Mouse (Mus musculus) C2C12 (cell line): ENCODE results near the gene Atp5d. TPM values are rescaled to one million over a fixed set of nuclear protein-coding genes. Genes with fewer than 3 reads are reported as not detected.

Source experiments
- H3K27me3 ChIP-seq: one replicate; pipeline ENCODE4 v1.6.1; 2011; ENCODE audit not compliant: control insufficient read depth, insufficient read depth, insufficient read length
- H3K36me3 ChIP-seq: one replicate; pipeline ENCODE4 v1.6.1; 2011; ENCODE audit not compliant: control insufficient read depth, insufficient read depth
- H3K4me3 ChIP-seq: one replicate; pipeline ENCODE4 v1.5.1; 2011; ENCODE audit warnings: mild to moderate bottlenecking, control low read depth; ENCODE audit not compliant: poor library complexity, insufficient read depth, severe bottlenecking
- H3K79me2 ChIP-seq: one replicate; pipeline ENCODE4 v1.6.1; 2011; ENCODE audit not compliant: control insufficient read depth, insufficient read depth
- H3K79me3 ChIP-seq: one replicate; pipeline ENCODE4 v1.6.1; 2011; ENCODE audit warnings: low read depth, control low read depth
- H3ac ChIP-seq: one replicate; pipeline ENCODE3; 2011; ENCODE audit warnings: low read depth; ENCODE audit not compliant: control insufficient read depth, insufficient read length
- CEBPB ChIP-seq: IDR thresholded peaks from one replicate; pipeline ENCODE4 v1.6.1; 2011; ENCODE audit warnings: low read depth, mild to moderate bottlenecking, control low read depth, moderate library complexity
- CTCF ChIP-seq: IDR thresholded peaks from one replicate; pipeline ENCODE4 v1.5.1; 2011; ENCODE audit not compliant: control insufficient read depth, insufficient read depth, insufficient read length
- FOSL1 ChIP-seq: IDR thresholded peaks from one replicate; pipeline ENCODE4 v1.8.0; 2011; ENCODE audit warnings: mild to moderate bottlenecking, low read length; ENCODE audit not compliant: poor library complexity, insufficient read depth, severe bottlenecking
- MAX ChIP-seq: IDR thresholded peaks from one replicate; pipeline ENCODE4 v1.6.1; 2011; ENCODE audit warnings: mild to moderate bottlenecking, control low read depth
- MYOD1 ChIP-seq: IDR thresholded peaks from one replicate; pipeline ENCODE4 v1.6.1; 2011; ENCODE audit warnings: low read depth; ENCODE audit not compliant: control insufficient read depth, insufficient read length
- MYOG ChIP-seq: IDR thresholded peaks from one replicate; pipeline ENCODE4 v1.6.1; 2011; ENCODE audit not compliant: control insufficient read depth, insufficient read length; ENCODE audit errors: extremely low read depth
- USF1 ChIP-seq: IDR thresholded peaks from one replicate; pipeline ENCODE4 v1.6.1; 2011; ENCODE audit warnings: low read depth, mild to moderate bottlenecking, control low read depth, moderate library complexity
- polyA plus RNA-seq: library from polyadenylated mRNA; unstranded; fragments of >200 nt; fragmentation: generic; extraction: Trizol; gene quantifications from one replicate; pipeline ENCODE4 v1.2.1, GENCODE M21; 2012; ENCODE audit warnings: missing spikeins

Gene Atp5d
- polyA plus RNA-seq, 1 experiment: 720 TPM

- Histone ChIP-seq H3ac (no peak overlapping the region), H3K4me3 (no peak overlapping the region), H3K36me3 (peaks cover 10% of the 10 kb centered on the region), H3K79me3 (no peaks in the 10 kb centered on the region), H3K79me2 (no peaks in the 10 kb centered on the region), H3K27me3 (no peaks in the 10 kb centered on the region)
- TF ChIP-seq MYOG (no peak), CEBPB (no peak), CTCF (no peak), MYOD1 (no peak), MAX (no peak), USF1 (no peak)
These were observed 37.9 kb downstream of the Atp5d start for GRCm38 (mm10) chr10:80176270-80176834.

DNA sequence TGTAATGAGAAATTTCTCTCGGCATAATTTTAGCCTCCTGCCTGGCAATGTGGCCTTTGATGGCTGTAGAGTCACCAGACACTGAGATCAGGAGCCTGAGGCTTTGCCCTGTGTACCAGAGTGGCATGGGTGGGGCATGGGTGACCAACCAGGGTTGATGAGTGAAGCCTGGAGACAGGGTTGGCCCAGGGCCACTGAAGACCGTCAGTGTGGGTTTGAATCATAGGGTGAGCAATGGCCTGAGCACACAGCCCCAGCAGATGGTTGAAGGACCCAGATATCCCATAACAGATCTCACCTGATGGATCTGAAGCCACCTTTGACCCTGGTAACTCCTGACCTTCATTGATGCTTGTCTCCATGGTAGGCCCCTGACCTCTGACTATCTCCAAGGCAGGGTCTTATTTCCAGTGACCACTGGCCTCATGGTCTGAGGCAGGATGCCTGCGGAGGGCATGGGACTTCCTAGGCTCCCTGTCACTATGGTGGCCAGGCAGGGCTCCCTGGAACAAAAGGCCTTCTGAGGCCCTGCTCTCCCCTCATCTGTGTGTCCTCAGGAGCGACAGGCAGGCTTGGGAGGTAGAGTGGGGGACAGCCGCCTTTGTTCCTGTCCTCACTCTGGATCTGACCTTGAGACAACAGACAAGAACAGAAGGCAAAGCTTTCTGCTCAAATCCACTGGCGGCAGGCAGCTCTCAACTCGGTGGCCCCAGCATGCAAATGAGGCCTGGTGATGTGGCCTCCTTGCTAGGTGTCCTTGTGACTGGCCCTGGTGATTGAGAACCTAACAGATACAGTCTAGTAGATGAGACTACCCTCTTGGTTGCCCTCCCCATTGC lies 39.2 kb downstream of the Atp5d start:
- peak; percentile 28 for TF ChIP-seq MYOD1
- no peak for TF ChIP-seq USF1
- no peaks in the 10 kb centered on the region for H3K36me3 ChIP-seq
- H3K79me2 ChIP-seq: no peaks in the 10 kb centered on the region
- no peaks in the 10 kb centered on the region for H3K79me3 ChIP-seq
- no peak overlapping the region for H3K4me3 ChIP-seq
- H3ac ChIP-seq: no peak overlapping the region
- H3K27me3 ChIP-seq: no peaks in the 10 kb centered on the region

- TF ChIP-seq FOSL1: no peak
- no peak for TF ChIP-seq MYOG
- TF ChIP-seq CTCF: no peak
- TF ChIP-seq USF1: no peak
- no peak for TF ChIP-seq MAX
- no peak for TF ChIP-seq MYOD1
- TF ChIP-seq CEBPB: no peak
- H3K36me3 ChIP-seq: no peaks in the 10 kb centered on the region
These were observed 40.9 kb downstream of the Atp5d start, which contains the start of gene Efna2 for GRCm38 (mm10) chr10:80179068-80180051. Gene Efna2 (plus strand): TSS chr10:80179482.

DNA sequence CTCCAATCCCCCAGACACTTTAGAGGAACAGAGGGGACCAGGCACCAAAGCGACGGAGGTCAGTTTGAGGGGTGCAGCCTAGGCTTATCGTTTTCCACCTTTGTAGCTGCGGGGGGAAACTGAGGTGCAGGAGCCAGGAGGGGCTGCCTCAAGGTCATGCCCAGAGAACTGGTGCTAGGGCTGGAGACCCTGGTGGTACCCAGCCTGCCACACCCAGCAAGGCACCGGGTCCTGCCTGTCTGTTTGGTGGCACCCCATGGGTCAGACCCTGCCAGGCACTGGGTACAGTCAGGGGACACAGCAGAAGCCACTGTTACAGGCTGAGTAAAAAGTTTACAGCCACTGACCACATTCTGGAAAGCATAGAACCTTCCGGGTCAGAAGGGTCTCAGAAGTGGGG lies 41.9 kb downstream of the Atp5d start:
- no peaks in the 10 kb centered on the region for H3K27me3 ChIP-seq
- H3K79me2 ChIP-seq: no peaks in the 10 kb centered on the region
- H3ac ChIP-seq: peak overlapping the region; percentile 20
- H3K36me3 ChIP-seq: no peaks in the 10 kb centered on the region
- H3K4me3 ChIP-seq: no peak overlapping the region
- H3K79me3 ChIP-seq: no peaks in the 10 kb centered on the region
- TF ChIP-seq CTCF (no peak), MYOD1 (no peak), USF1 (no peak), MAX (no peak), FOSL1 (no peak), CEBPB (no peak), MYOG (no peak)

More at GRCm38 (mm10) chr10:80179068-80180051, 40.9 kb downstream of the Atp5d start, which contains the start of gene Efna2:
- no peaks in the 10 kb centered on the region for H3K27me3 ChIP-seq
- H3ac ChIP-seq: peak within 1 kb of the TSS; percentile 77
- no peaks in the 10 kb centered on the region for H3K79me2 ChIP-seq
- no peaks in the 10 kb centered on the region for H3K79me3 ChIP-seq
- peak within 1 kb of the TSS; percentile 31 for H3K4me3 ChIP-seq

DNA sequence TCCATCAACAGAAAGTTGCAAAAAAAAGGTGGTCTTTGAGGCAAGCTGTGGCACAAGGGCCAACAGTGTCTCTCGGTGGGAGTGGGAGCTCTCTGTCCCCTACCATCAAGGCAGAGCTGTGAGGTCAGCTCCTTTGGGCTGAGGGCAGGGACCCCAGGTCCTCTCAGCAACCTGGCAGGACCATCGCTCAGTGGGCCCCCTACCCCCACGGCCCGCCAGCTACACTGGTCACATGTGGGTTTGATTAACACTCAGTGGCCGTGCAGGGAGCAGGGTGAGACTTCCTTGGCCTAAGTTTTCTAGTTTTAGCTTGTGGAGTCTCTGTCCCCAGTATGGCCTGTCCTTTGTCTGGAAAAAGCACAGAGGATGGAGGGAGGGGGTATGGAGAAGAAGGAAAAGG lies 42.4 kb downstream of the Atp5d start:
- Histone ChIP-seq H3K79me2 (no peaks in the 10 kb centered on the region), H3K79me3 (no peaks in the 10 kb centered on the region), H3K27me3 (no peaks in the 10 kb centered on the region), H3K36me3 (no peaks in the 10 kb centered on the region), H3ac (no peak overlapping the region), H3K4me3 (no peak overlapping the region)
- TF ChIP-seq MAX (no peak), CTCF (no peak), MYOD1 (no peak), MYOG (no peak), FOSL1 (no peak), CEBPB (no peak), USF1 (no peak)
